Mouse (Mus musculus) left cerebral cortex, adult 2 months (tissue): ENCODE data around the gene Stra8. TPM values are rescaled to one million over a fixed set of nuclear protein-coding genes. Genes with fewer than 3 reads are reported as not detected.

Source experiments
- DNase-seq, 2 experiments: peaks; one replicate each; pipeline ENCODE4 v3.0.0; 2021 to 2022; ENCODE audit warnings: low spot score in 2 of 2, mixed read lengths in 1 of 2; ENCODE audit errors: extremely low spot score in 1 of 2
- H3K27ac ChIP-seq: fragments of 200-600 bp; 2 replicates; pipeline ENCODE4 v1.8.1; 2022
- H3K4me3 ChIP-seq: fragments of 200-600 bp; 2 replicates; pipeline ENCODE4 v1.8.1; 2022
- CTCF ChIP-seq: fragments of 200-600 bp; IDR thresholded peaks from 2 replicates; pipeline ENCODE4 v1.8.1; 2022; ENCODE audit warnings: antibody characterized with exemption, mild to moderate bottlenecking, moderate library complexity
- intact Hi-C: fragments of 180-260 bp; cut with DNase I; formaldehyde crosslinking; loops from one replicate; pipeline ENCODE4 v1.15.1; 2025
- total RNA-seq, 2 experiments: library from RNA; stranded (reverse); gene quantifications; 2 replicates each; pipeline ENCODE4 v1.2.3; 2021

The Stra8 gene
- total RNA-seq, 2 experiments from 2014 or later, result not detected

- no peak overlapping the region for H3K27ac ChIP-seq
- TF ChIP-seq CTCF, result peak; percentile 46
- no peak overlapping the region for H3K4me3 ChIP-seq
- intact Hi-C loops, result no loop called here
- DNase-seq, result no peak
Observed at GRCm38 (mm10) chr6:34921941-34922340, 2.0 kb downstream of the Stra8 start.

DNA sequence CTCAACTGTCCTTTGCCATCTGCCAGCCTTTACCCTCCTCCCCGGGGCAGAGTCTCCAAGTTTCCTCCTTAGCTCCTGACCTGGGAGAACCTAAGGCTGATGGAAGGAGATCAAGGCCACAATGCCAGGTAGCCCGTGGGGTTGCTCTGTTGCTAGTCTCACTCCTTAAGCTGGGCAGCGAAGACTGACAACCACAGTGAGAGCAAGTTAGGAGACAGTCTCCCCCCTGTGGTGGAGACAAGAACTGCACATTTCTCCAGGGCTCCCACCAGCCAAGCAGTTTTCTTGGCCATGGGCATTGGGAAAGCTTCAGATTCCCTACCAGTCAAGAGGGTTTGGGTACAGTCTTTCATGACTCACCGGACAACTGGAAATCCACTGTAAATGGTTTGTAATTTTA lies 7.2 kb downstream of the Stra8 start:
- TF ChIP-seq CTCF, result peak; percentile 91
- H3K27ac ChIP-seq, result no peak overlapping the region
- DNase-seq, result peak; percentile 59 to 69
- no peak overlapping the region for H3K4me3 ChIP-seq
- intact Hi-C loops, result loop anchor here (5.0 kb wide), 1 partner anchor 415 kb away; no protein-coding TSS in a partner anchor

DNA sequence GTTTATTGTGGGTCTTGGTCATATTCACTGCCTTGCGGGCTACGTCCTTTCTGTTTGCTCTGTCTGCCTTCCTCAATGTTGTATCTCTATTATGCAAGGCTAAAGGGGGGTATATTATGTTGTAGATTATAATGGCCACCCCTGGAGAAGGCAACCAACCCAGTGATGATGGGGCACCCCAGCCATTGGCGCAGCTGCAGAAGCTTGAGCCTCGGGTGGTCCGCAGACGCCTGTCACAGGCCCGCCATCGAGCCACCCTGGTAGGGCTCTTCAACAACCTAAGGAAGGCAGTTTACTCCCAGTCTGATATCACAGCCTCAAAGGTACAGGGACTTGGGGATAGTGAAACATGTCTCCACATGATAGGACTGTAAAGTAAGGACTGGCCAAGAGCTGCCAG lies 7.6 kb downstream of the Stra8 start:
- H3K4me3 ChIP-seq, result no peak overlapping the region
- no peak overlapping the region for H3K27ac ChIP-seq
- intact Hi-C loops, result loop anchor here (5.0 kb wide), 1 partner anchor 415 kb away; no protein-coding TSS in a partner anchor
- no peak for DNase-seq
- no peak for TF ChIP-seq CTCF

GRCm38 (mm10) chr6:34932633-34933032 lies 12.7 kb downstream of the Stra8 start:
- TF ChIP-seq CTCF, result no peak
- Histone ChIP-seq H3K4me3 (no peak overlapping the region), H3K27ac (no peak overlapping the region)
- intact Hi-C loops, result no loop called here
- no peak for DNase-seq

GRCm38 (mm10) chr6:34936743-34937142 lies 16.8 kb downstream of the Stra8 start:
- no peak overlapping the region for H3K27ac ChIP-seq
- peak; percentile 8 for TF ChIP-seq CTCF
- intact Hi-C loops, result no loop called here
- no peak overlapping the region for H3K4me3 ChIP-seq
- no peak for DNase-seq

- TF ChIP-seq CTCF, result no peak
- intact Hi-C loops, result no loop called here
- no peak for DNase-seq
- no peak overlapping the region for H3K27ac ChIP-seq
- H3K4me3 ChIP-seq, result no peak overlapping the region
Observed at GRCm38 (mm10) chr6:34938280-34938928, 18.4 kb downstream of the Stra8 start.

DNA sequence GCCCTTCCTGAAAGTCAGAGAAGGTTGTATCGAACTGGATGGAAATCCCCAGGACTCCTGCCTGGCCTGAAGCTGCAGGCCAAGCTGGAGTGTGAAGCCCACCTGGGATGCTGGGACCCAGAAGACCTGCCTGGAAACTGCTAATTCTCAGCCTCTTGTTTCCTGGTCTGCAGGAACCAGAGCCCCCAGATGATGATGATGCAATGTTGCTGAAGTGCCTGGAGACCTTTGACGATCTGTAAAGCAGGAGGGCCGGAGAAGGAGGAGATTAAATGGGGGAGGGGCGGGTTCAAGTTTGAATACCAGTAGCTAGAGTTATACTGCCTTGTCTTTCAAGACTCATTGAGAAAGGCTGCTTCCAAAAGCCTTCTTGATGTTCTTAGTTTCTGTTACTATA lies 19.0 kb downstream of the Stra8 start:
- DNase-seq, result no peak
- TF ChIP-seq CTCF, result no peak
- no peak overlapping the region for H3K27ac ChIP-seq
- intact Hi-C loops, result no loop called here
- H3K4me3 ChIP-seq, result no peak overlapping the region

- intact Hi-C loops, result no loop called here
- Histone ChIP-seq H3K27ac (no peak overlapping the region), H3K4me3 (no peak overlapping the region)
- DNase-seq, result no peak
- no peak for TF ChIP-seq CTCF
Observed at GRCm38 (mm10) chr6:34939451-34939850, 19.5 kb downstream of the Stra8 start.

DNA sequence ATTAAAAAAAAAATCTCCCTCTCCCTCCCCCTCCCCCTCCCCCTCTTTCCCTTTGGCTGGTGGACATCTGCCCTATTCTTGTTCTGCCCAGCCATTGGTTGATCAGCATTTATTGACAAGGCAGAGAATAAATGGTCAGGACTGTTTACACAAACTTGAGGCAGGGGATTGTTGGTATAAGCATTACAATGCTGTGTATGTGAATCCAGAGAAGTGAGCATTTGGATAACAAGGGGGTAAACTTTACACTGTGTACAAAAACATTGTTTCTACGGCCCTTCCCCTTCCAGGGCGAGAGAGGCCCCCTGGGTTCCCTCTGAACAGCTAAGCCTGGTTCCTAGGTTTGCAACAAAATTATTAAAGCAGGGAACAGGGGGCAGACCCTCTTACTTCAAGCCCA lies 21.5 kb downstream of the Stra8 start:
- no peak for TF ChIP-seq CTCF
- intact Hi-C loops, result no loop called here
- no peak overlapping the region for H3K27ac ChIP-seq

GRCm38 (mm10) chr6:34942446-34942845 lies 22.5 kb downstream of the Stra8 start:
- no peak overlapping the region for H3K4me3 ChIP-seq
- intact Hi-C loops, result no loop called here
- no peak for DNase-seq
- no peak overlapping the region for H3K27ac ChIP-seq
- no peak for TF ChIP-seq CTCF

More for the DNA sequence above, 21.5 kb downstream of the Stra8 start:
- DNase-seq, result no peak
- H3K4me3 ChIP-seq, result no peak overlapping the region

DNA sequence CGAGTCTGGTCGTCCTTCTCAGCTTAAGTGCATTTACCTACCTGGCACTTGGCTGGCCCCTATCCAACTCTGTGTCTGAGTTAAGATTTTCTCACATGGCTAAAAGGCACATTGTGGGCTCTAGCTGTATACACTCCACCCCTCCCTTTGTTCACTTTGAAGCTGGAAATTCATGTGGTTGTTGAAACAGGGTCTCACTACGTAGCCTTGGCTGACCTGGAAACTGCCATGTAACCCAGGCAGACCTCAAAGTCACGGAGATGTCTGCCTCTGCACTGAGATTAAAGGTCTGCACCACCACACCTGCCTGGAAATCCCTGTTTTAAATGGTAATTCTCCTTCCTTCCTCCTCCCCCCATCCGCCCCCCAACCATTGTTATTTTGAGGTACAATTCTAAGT lies 23.5 kb downstream of the Stra8 start:
- no peak for TF ChIP-seq CTCF
- Histone ChIP-seq H3K4me3 (no peak overlapping the region), H3K27ac (no peak overlapping the region)
- no peak for DNase-seq
- intact Hi-C loops, result no loop called here

GRCm38 (mm10) chr6:34946486-34947079 lies 26.6 kb downstream of the Stra8 start:
- intact Hi-C loops, result no loop called here
- no peak for DNase-seq
- Histone ChIP-seq H3K4me3 (no peak overlapping the region), H3K27ac (no peak overlapping the region)
- no peak for TF ChIP-seq CTCF

DNA sequence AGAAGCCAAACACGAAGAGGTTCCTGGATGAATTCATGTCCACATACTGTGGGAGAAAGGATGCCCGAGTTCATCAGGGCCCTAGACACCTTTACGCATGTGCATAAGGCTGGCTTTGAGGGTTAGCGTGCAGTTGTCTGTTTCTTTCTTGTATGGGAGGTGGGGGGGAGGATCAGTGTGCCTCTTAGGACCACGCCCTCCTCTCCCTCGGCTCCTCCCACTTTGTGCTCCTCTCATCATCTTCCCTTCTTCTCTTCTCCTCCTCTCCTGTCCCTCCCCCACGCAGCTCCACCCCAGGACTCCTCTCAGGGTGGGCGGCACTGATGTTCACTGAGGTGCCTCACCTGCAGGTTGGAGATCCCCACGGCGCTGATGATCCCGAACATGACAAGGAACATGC lies 28.5 kb downstream of the Stra8 start:
- Histone ChIP-seq H3K27ac (no peak overlapping the region), H3K4me3 (peak overlapping the region; percentile 34; the same call in 1 of the 2 replicates)
- TF ChIP-seq CTCF, result no peak
- DNase-seq, result no peak
- intact Hi-C loops, result no loop called here
